Mouse (Mus musculus) lung, embryonic 16.5 days (tissue): ENCODE data around the gene Tep1. TPM values are rescaled to one million over a fixed set of nuclear protein-coding genes. Genes with fewer than 3 reads are reported as not detected.
"Not testable (repeated sequence)": the region's sequence is repeated elsewhere in the genome, so short reads cannot be mapped to it uniquely, and the experiment has no call there.

ENCODE experiments used
- ATAC-seq: fragments of 200-750 bp; cut with Nextera tagmentation; 2 replicates; pipeline ENCODE4 v1.8.0; 2017; ENCODE audit warnings: low read depth, mild to moderate bottlenecking, moderate library complexity
- H3K27ac ChIP-seq: fragments of 300-500 bp; sonication (generic); 2 replicates; pipeline ENCODE4 v1.5.1; 2014; ENCODE audit warnings: mild to moderate bottlenecking, control low read depth, low read length
- H3K27me3 ChIP-seq: fragments of 300-500 bp; sonication (generic); 2 replicates; pipeline ENCODE4 v1.6.1; 2014; ENCODE audit warnings: low read depth, low read length, mixed read lengths; ENCODE audit not compliant: control insufficient read depth, insufficient read depth
- H3K36me3 ChIP-seq: fragments of 300-500 bp; sonication (generic); 2 replicates; pipeline ENCODE4 v1.6.1; 2014; ENCODE audit warnings: low read length; ENCODE audit not compliant: control insufficient read depth, insufficient read depth
- H3K4me1 ChIP-seq: fragments of 300-500 bp; sonication (generic); replicated peaks from 2 replicates; pipeline ENCODE4 v1.6.1; 2014; ENCODE audit warnings: low read length, mixed read lengths; ENCODE audit not compliant: control insufficient read depth, insufficient read depth
- H3K4me2 ChIP-seq: fragments of 300-500 bp; sonication (generic); 2 replicates; pipeline ENCODE4 v1.6.1; 2014; ENCODE audit warnings: low read depth, low read length, control low read depth
- H3K4me3 ChIP-seq: fragments of 300-500 bp; sonication (generic); 2 replicates; pipeline ENCODE4 v1.5.1; 2014; ENCODE audit warnings: mild to moderate bottlenecking, low read length, control low read depth
- H3K9ac ChIP-seq: fragments of 300-500 bp; sonication (generic); 2 replicates; pipeline ENCODE4 v1.6.1; 2014; ENCODE audit warnings: low read length, control low read depth
- H3K9me3 ChIP-seq: fragments of 300-500 bp; sonication (generic); 2 replicates; pipeline ENCODE4 v1.6.1; 2016; ENCODE audit warnings: low read length; ENCODE audit not compliant: control insufficient read depth
- WGBS: fragments of 180-500 bp; shearing (Covaris S2); extraction: QIAGEN DNeasy Blood & Tissue Kit; methylation state at CpG from one replicate; pipeline ENCODE4 v1.1.7; 2014; 5-methylcytosine and 5-hydroxymethylcytosine counted together
- polyA plus RNA-seq: library from polyadenylated mRNA; unstranded; fragments of >200 nt; fragmentation: Nextera tagmentation; extraction: Ambion mirVana; gene quantifications from 2 replicates; pipeline ENCODE4 v1.2.1, GENCODE M21; 2015

Tep1 gene
- polyA plus RNA-seq, 1 experiment from 2014 or later, result 6.2 TPM

DNA sequence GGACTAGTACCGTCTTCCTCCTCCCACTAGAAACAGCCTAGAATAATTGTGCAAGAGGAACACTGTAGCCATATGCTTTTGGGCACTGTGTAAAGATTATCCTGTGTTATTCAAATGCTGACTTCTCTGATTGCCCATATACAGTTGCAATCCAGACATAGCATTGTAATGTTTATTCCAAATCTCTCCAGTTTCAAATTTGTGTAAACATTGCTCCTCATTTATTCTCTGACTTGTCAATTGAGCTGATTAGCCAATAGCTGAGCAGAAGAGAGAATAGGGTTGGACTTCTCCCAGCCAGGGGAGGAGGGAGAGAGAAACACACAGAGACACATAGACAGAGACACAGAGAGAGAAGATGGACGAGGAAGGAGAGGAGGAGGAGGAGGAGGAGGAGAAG lies 35.9 kb downstream of the Tep1 start:
- ATAC-seq, result peak; percentile 88
- H3K36me3 ChIP-seq, result no peaks in the 10 kb centered on the region; the same call in 1 of the 2 replicates
- 0 out of 2 replicates have a peak overlapping the region, but pooled peaks have one; percentile 10 for H3K4me2 ChIP-seq
- H3K9me3 ChIP-seq, result no peaks in the 10 kb centered on the region
- H3K4me1 ChIP-seq, result 0 out of 2 replicates have a peak, but pooled peaks cover 4% of the 10 kb centered on the region
- H3K4me3 ChIP-seq, result 0 out of 2 replicates have a peak overlapping the region, but pooled peaks have one; percentile 17
- WGBS, result 24% methylated on average over 2 of the region's 2 CpGs
- H3K27ac ChIP-seq, result peak overlapping the region; percentile 81
- no peaks in the 10 kb centered on the region for H3K27me3 ChIP-seq
- H3K9ac ChIP-seq, result no peak overlapping the region

DNA sequence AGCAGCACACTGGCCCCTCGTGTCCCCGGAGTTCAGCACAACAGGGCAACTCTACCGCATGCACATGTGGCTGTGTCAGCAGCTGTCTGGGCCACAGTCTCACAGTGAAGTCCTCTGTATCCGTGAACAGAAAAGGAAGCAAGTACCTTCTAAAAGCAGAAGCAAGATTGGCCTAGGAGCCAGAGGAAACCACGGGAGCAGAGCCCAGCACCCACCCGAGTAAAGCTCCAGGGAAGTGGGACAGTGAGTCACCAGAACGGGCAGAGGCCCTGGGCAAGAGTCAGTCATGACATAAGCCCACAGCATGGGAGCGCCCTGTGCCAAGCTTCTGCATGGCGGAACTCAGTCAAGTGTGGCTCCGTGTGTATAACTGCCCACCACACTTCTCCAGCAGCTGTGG lies 36.4 kb downstream of the Tep1 start:
- 73% methylated on average over 10 of the region's 10 CpGs for whole genome bisulfite sequencing

DNA sequence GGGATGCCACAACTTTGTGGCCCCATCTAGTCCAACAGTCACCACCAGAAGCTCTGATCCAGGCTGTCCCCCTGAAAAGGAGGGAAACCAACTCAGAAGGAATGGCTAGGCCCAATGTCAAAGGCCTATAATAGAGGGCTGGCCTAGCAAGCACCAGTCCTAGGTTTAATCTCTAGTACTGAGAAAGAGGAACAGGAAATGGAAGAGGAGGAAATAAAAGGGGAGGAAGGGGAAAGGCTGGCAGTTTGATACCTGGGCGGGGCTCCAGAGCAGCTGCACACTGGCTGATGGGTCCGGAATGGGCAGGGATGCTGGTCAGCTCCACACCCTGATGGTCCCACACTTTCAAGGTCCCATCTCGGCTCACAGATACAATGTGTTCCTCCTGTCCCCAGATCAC lies 40.5 kb downstream of the Tep1 start:
- Histone ChIP-seq H3K9ac (no peak overlapping the region), H3K36me3 (no peaks in the 10 kb centered on the region; the same call in 1 of the 2 replicates), H3K9me3 (no peaks in the 10 kb centered on the region), H3K27me3 (no peaks in the 10 kb centered on the region), H3K4me3 (no peak overlapping the region), H3K27ac (no peak overlapping the region), H3K4me1 (0 out of 2 replicates have a peak, but pooled peaks cover 4% of the 10 kb centered on the region), H3K4me2 (no peak overlapping the region)
- ATAC-seq, result no peak
- whole genome bisulfite sequencing, result 79% methylated on average over 3 of the region's 3 CpGs

More for the DNA sequence above, 36.4 kb downstream of the Tep1 start:
- Histone ChIP-seq H3K9ac (no peak overlapping the region), H3K27ac (peak overlapping the region; percentile 81), H3K4me1 (0 out of 2 replicates have a peak, but pooled peaks cover 4% of the 10 kb centered on the region), H3K27me3 (no peaks in the 10 kb centered on the region), H3K36me3 (no peaks in the 10 kb centered on the region; the same call in 1 of the 2 replicates), H3K4me2 (no peak overlapping the region), H3K9me3 (no peaks in the 10 kb centered on the region), H3K4me3 (no peak overlapping the region)
- ATAC-seq, result peak; percentile 57

DNA sequence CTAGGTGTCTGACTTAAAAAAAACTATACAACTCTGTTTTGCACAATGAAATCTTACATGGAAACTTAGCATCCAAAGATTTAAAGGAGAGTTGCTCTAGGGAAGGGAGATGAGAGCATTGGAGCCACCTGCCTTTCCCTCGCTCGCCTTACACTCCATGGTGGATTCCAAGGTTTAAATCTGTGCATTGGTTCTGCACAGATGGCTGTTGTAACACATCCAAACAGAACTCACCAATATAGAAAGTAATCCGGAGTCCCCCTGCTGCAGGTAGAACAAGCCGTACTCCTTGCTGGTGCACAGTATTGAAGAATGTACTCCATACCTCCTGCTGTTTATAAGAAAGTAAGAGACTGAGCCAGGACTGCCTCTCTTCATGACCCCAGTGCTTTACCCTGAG lies 43.8 kb downstream of the Tep1 start:
- no peak overlapping the region for H3K4me2 ChIP-seq
- ATAC-seq, result no peak
- 83% methylated on average over 4 of the region's 4 CpGs for WGBS

DNA sequence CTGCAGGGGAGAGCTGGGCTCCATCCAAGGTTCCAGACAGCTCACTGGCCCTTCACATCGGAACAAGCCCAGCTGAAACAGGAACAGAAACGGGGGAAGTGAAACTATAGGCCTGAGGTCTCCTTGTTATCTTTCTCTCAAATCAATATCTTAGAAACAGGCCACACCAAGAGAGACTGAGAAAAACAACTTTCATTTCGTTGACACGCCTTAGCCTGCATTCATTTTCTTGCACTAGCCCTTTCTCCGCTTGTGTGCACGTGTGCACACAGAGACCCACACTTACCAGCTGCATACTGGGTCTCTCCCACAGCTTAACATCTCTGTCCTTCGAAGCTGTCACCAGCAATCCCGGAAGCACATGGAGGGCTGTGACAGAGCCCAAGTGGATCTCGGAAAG lies 46.1 kb downstream of the Tep1 start:
- 83% methylated on average over 9 of the region's 9 CpGs for WGBS
- Histone ChIP-seq H3K27ac (no peak overlapping the region), H3K36me3 (peaks cover 12% of the 10 kb centered on the region), H3K4me1 (no peaks in the 10 kb centered on the region), H3K9me3 (no peaks in the 10 kb centered on the region), H3K4me3 (no peak overlapping the region), H3K4me2 (no peak overlapping the region), H3K27me3 (no peaks in the 10 kb centered on the region), H3K9ac (no peak overlapping the region)
- no peak for ATAC-seq

More for the DNA sequence above, 43.8 kb downstream of the Tep1 start:
- Histone ChIP-seq H3K4me3 (no peak overlapping the region), H3K9me3 (no peaks in the 10 kb centered on the region), H3K36me3 (peaks cover 7% of the 10 kb centered on the region), H3K9ac (no peak overlapping the region), H3K27me3 (no peaks in the 10 kb centered on the region), H3K27ac (no peak overlapping the region), H3K4me1 (no peaks in the 10 kb centered on the region)

DNA sequence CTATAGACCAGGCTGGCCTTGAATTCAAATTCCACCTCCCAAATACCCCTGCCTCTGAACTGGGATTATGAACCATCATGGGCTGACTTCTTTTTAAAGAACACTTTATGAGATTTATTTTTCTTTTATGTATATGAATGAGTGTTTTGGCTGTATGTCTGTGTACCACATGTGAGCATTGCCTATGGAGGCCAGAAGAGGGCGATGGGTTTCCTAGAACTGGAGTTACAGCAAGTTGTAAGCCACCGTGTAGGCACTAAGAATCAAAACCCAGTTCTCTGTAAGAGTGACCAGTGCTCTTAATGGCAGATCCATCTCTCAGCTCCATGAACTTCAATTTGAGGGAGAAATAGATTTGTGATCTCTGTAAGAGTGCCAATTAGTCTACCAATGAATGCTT lies 47.1 kb downstream of the Tep1 start:
- H3K27ac ChIP-seq, result no peak overlapping the region
- H3K4me3 ChIP-seq, result no peak overlapping the region
- peaks cover 12% of the 10 kb centered on the region for H3K36me3 ChIP-seq
- no peaks in the 10 kb centered on the region for H3K9me3 ChIP-seq
- no peak for ATAC-seq
- no peaks in the 10 kb centered on the region for H3K27me3 ChIP-seq
- WGBS, result 82% methylated on average over 2 of the region's 2 CpGs
- no peaks in the 10 kb centered on the region for H3K4me1 ChIP-seq
- H3K9ac ChIP-seq, result no peak overlapping the region
- no peak overlapping the region for H3K4me2 ChIP-seq

DNA sequence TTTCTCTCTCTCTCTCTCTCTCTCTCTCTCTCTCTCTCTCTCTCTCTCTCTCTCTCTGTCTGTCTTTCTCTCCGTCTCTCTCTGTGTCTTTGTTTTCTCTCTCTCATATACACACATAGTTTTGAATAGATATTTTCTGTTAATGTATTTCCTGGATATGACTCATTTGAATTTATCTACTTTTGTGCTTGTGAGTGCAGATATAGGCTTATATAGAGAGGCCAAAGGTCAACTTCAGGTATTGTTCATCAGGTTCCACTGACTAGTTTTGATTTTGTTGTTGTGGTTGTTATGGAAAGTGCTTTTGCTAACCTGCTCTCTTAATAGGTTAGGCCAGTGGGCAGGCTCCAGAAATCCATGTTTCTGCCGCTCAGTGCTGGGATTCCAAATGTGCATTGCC lies 57.3 kb downstream of the Tep1 start:
- Histone ChIP-seq H3K9me3 (no peaks in the 10 kb centered on the region), H3K9ac (no peak overlapping the region), H3K4me1 (peaks cover 3% of the 10 kb centered on the region; the same call in 1 of the 2 replicates), H3K27me3 (no peaks in the 10 kb centered on the region), H3K4me3 (no peak overlapping the region), H3K36me3 (peaks cover 27% of the 10 kb centered on the region), H3K4me2 (no peak overlapping the region), H3K27ac (no peak overlapping the region)
- no peak for ATAC-seq
- 76% methylated on average over 2 of the region's 2 CpGs for WGBS

DNA sequence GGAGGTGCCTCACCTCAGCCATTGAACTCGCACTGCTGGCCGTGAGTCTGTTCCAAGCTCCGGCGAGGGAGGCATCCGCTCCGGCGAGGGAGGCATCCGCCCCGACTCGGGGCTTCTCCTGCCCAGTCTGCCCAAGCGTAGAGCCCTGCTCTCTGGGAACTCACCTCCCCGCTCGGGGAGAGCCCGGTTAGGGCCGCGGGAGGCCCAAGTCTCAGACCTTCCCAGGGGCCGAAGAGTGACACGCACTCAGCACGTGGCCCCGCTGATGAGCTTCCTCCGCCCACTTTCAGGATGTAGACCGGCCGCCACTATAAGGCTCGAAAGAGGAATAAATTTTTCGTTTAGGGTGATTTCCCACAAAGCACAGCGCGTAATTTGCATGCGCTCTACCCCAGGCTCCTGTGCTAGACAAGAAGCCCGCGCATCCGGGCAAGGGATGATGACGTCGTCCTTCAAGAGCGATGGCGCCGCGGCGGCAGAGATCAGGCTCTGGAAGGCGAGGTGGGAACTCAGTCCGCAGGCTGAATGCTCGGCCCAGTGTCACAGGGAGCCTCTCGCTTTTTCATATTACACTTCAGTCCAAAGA lies 62.8 kb downstream of the Tep1 start, which contains the start of the genes Ccnb1ip1 and Parp2:
TSS of gene Ccnb1ip1 (minus strand) at position 246 of the 586 bp plus-strand sequence.
TSS of gene Parp2 (plus strand) at position 355 of the 586 bp plus-strand sequence.
- peak; percentile 100 for ATAC-seq
- Histone ChIP-seq H3K4me1 (peaks cover 5% of the 10 kb centered on the region; the same call in 1 of the 2 replicates), H3K9me3 (no peaks in the 10 kb centered on the region), H3K27me3 (no peaks in the 10 kb centered on the region), H3K36me3 (peaks cover 5% of the 10 kb centered on the region; the same call in 1 of the 2 replicates), H3K27ac (peak within 1 kb of the TSS; percentile 91), H3K9ac (peak within 1 kb of the TSS; percentile 76), H3K4me2 (peak within 1 kb of the TSS; percentile 66), H3K4me3 (peak within 1 kb of the TSS; percentile 70)
- under 1% methylated on average over 42 of the region's 42 CpGs for WGBS

DNA sequence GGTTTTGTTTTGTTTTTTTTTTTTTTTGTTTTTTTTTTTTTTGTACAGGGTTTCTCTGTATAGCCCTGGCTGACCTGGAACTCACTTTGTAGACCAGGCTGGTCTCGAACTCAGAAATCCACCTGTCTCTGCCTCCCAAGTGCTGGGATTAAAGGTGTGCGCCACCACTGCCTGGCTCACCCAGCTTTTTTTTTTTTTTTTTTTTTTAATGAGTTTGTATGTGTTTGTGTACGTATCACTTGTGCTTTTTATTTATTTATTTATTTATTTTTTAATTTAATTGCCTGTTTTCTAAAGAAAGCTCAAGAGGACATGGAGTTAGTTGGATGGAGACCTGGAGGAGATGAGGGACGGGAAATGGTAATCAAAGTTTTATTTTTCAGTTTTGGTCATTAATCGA lies 63.9 kb downstream of the Tep1 start:
- WGBS, result 81% methylated on average over 5 of the region's 5 CpGs
- not testable (repeated sequence) for H3K9me3 ChIP-seq, H3K27me3 ChIP-seq, ATAC-seq, H3K36me3 ChIP-seq, H3K4me1 ChIP-seq, H3K4me3 ChIP-seq, H3K9ac ChIP-seq
- H3K27ac ChIP-seq, result 0 out of 2 replicates have a peak overlapping the region, but pooled peaks have one; percentile 36
- H3K4me2 ChIP-seq, result peak overlapping the region; percentile 42
